Mouse (Mus musculus) forebrain, embryonic 10.5 days (tissue): Measurements from ENCODE around the gene 2810021J22Rik. TPM values are rescaled to one million over a fixed set of nuclear protein-coding genes. Genes with fewer than 3 reads are reported as not detected.
"Not testable (repeated sequence)": the region's sequence is repeated elsewhere in the genome, so short reads cannot be mapped to it uniquely, and the experiment has no call there.

Experiments
- DNase-seq: peaks from one replicate; pipeline ENCODE4 v3.0.0-alpha.2; 2017; ENCODE audit warnings: low spot score; ENCODE audit errors: extremely low spot score
- H3K27ac ChIP-seq: fragments of 300-500 bp; sonication (generic); 2 replicates; pipeline ENCODE4 v1.5.1; 2016; ENCODE audit warnings: mild to moderate bottlenecking
- H3K27me3 ChIP-seq: fragments of 300-500 bp; sonication (generic); 2 replicates; pipeline ENCODE4 v1.6.1; 2016; ENCODE audit warnings: mild to moderate bottlenecking; ENCODE audit not compliant: poor library complexity, severe bottlenecking
- H3K36me3 ChIP-seq: fragments of 300-500 bp; sonication (generic); replicated peaks from 2 replicates; pipeline ENCODE4 v1.6.1; 2016; ENCODE audit warnings: mild to moderate bottlenecking, moderate library complexity
- H3K4me1 ChIP-seq: fragments of 300-500 bp; sonication (generic); 2 replicates; pipeline ENCODE4 v1.6.1; 2016
- H3K4me3 ChIP-seq: fragments of 300-500 bp; sonication (generic); 2 replicates; pipeline ENCODE4 v1.5.1; 2016; ENCODE audit warnings: mild to moderate bottlenecking, moderate library complexity
- H3K9me3 ChIP-seq: fragments of 300-500 bp; sonication (generic); 2 replicates; pipeline ENCODE4 v1.6.1; 2016; ENCODE audit warnings: mild to moderate bottlenecking, moderate library complexity
- WGBS: fragments of 180-500 bp; shearing (Covaris S2); methylation state at CpG from one replicate; pipeline ENCODE4 v1.1.7; 2016; 5-methylcytosine and 5-hydroxymethylcytosine counted together
- polyA plus RNA-seq: library from polyadenylated mRNA; unstranded; fragments of >200 nt; fragmentation: Nextera tagmentation; extraction: Ambion mirVana; gene quantifications from 2 replicates; pipeline ENCODE4 v1.2.1, GENCODE M21; 2016

Gene 2810021J22Rik
- polyA plus RNA-seq, result 9.3 and 9.4 TPM in 2 replicates

DNA sequence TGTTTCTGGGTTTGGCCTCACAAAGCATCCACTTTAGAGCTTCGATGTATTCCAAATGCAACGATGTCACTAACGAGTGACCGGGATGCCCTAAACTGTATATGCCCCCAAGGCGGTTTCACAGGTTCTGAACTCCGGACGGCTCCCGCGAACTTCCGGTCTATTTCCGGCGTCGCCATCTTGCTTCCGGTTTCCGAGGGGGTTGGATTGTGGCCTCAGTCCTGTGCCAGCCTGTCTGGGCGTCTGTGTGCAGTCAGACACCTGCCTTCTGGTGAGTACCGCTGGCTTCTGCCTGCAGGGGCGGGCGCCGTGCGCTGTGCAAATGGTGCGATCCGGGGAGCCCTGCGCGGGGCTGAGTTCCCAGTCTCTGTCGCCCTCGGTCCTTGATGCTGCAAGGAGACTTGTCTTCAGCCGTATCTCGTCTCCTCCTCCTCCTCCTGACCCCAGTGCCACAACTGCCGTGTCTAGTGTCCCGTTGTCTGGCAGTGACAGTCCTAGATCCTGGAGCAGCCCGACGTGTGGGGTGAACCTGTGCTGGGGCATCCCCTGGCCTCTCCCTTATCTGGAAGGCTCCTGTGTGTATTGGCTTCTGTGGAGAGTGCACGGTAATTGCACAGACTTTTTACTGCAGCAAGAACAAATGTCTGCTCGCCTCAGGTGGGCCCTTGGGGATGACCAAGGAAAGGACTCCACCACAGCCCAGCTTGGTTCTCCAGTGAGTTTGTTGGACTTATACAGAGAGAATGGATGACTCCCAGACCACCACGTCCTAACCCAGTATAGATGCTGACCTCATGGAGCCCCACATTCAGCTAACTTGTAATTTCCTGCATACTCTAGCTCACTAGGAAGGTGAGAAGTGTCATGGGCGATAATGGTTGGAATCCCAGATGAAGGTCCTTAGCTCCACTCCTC, at the start of gene 2810021J22Rik:
2810021J22Rik (plus strand) TSS at position 178 of the 915 bp plus-strand sequence.
- Histone ChIP-seq H3K27ac (peak within 1 kb of the TSS; percentile 92), H3K27me3 (no peaks in the 10 kb centered on the region), H3K9me3 (no peaks in the 10 kb centered on the region), H3K4me1 (peaks cover 12% of the 10 kb centered on the region), H3K4me3 (peak within 1 kb of the TSS; percentile 79), H3K36me3 (peaks cover 26% of the 10 kb centered on the region)
- peak; percentile 82 for DNase-seq
- WGBS, result 3% methylated on average over 37 of the region's 37 CpGs

DNA sequence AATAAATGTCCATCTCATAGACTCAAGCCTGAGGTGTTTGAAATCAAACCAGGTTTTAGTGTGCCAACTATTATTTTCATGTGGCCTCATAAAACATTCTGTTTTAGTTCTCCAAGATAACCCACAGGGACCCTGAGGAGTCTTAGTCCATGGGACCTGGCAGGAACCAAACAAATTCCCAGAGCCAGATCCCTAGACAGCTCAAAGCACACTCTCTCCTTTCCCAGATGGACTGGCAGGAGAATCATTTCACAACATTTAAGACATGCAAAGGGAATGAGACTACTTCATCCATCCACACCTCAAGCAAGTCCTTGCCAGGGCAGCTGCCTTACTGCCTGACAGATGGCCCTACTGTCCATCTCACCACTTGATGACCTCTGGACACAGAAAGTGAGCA, 38.1 kb upstream of the 2810021J22Rik start, which contains the start of gene Olfr312:
Olfr312 (plus strand) TSS at position 301 of the 400 bp plus-strand sequence.
- not testable (repeated sequence) for H3K9me3 ChIP-seq, H3K27ac ChIP-seq, DNase-seq, H3K4me1 ChIP-seq, H3K36me3 ChIP-seq, H3K27me3 ChIP-seq, H3K4me3 ChIP-seq

DNA sequence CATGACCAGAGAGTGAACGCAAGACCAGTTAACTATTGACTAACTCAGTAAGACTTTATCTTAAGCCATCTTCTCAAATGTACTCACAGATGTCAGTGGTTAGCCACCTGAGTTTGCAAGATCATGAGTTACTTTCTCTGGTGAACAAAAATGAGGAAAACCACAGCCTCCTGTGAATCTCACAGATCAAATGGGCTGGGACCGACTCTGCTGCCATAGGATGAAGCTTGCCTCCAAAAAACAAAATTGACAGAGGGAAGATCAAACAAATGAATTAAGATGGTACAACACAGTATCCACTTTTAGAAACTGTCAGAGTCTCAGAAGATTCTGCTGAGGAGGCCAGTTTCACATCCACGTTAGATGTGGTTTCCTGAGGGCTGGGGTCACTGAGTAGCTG, 37.3 kb upstream of the 2810021J22Rik start:
- no peaks in the 10 kb centered on the region for H3K36me3 ChIP-seq
- no peak overlapping the region for H3K27ac ChIP-seq
- H3K9me3 ChIP-seq, result no peaks in the 10 kb centered on the region
- no peaks in the 10 kb centered on the region for H3K27me3 ChIP-seq
- WGBS, result 83% methylated on average over 3 of the region's 3 CpGs
- no peak for DNase-seq
- no peaks in the 10 kb centered on the region for H3K4me1 ChIP-seq
- H3K4me3 ChIP-seq, result no peak overlapping the region

DNA sequence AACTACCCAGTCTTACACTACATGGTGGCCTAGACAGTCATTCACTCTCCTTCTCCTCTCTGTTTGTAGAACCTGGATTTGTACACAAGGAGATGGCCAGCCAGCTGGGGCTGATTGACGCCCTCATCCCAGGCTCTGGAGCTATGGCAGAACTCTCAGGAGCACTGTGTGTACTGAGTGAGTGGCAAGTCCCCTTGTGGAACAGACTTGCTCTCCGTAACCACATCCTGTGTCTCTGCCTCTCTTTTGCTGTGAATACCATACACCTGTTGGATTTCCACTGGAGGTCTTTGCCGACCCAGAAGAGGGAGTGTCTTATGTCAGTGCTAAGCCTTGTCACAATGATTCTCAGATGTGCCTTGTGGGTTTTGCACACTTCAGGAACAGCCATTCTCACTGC, 34.5 kb upstream of the 2810021J22Rik start:
- 77% methylated on average over 3 of the region's 3 CpGs for WGBS
- not testable (repeated sequence) for H3K27ac ChIP-seq, DNase-seq

DNA sequence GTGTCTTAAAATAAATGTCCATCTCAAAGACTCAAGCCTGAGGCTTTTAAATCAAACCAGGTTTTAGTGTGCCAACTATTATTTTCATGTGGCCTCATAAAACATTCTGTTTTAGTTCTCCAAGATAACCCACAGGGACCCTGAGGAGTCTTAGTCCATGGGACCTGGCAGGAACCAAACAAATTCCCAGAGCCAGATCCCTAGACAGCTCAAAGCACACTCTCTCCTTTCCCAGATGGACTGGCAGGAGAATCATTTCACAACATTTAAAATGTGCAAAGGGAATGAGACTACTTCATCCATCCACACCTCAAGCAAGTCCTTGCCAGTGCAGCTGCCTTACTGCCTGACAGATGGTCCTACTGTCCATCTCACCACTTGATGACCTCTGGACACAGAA, 28.1 kb upstream of the 2810021J22Rik start, which contains the start of gene Olfr311:
Olfr311 (plus strand) TSS at position 301 of the 400 bp plus-strand sequence.
- H3K4me1 ChIP-seq, H3K27me3 ChIP-seq, H3K27ac ChIP-seq, DNase-seq, H3K36me3 ChIP-seq, H3K4me3 ChIP-seq, H3K9me3 ChIP-seq: not testable (repeated sequence)

More for the DNA sequence above, 34.5 kb upstream of the 2810021J22Rik start:
- not testable (repeated sequence) for H3K27me3 ChIP-seq, H3K9me3 ChIP-seq, H3K4me3 ChIP-seq, H3K4me1 ChIP-seq, H3K36me3 ChIP-seq

DNA sequence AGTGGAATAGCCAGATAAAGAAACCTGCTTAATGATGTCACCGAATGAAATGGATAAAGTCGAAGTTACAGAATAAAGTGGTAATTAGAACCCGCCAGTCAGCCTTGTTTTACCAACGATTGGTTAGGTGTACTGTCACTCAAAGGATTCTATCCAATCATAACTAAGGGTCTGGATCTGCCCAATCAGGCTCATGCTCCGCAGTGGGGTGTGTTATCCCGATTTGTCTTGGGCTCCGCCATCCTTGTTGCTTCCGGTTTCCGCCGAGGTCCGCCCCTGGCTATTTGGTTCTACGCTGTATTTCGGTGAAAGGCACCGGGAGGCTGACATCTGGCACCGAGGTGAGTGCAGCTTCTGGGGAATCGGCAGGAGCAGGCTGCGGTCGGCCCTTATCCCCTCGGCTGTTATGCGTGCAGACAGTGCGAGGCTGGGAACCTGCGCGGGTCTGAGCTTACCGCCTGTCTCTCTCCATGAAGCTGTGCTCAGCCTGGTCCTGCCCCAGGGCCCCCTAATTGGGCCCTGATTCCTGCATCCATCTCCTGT, 20.0 kb upstream of the 2810021J22Rik start, which contains the start of gene Gm12258:
Gm12258 (plus strand) TSS at position 240 of the 543 bp plus-strand sequence.
- Histone ChIP-seq H3K9me3 (no peaks in the 10 kb centered on the region), H3K4me1 (peaks cover 13% of the 10 kb centered on the region), H3K4me3 (peak within 1 kb of the TSS; percentile 87), H3K27ac (peak within 1 kb of the TSS; percentile 87), H3K36me3 (peaks cover 24% of the 10 kb centered on the region), H3K27me3 (no peaks in the 10 kb centered on the region)
- 0% methylated on average over 24 of the region's 24 CpGs for WGBS
- peak; percentile 87 for DNase-seq

DNA sequence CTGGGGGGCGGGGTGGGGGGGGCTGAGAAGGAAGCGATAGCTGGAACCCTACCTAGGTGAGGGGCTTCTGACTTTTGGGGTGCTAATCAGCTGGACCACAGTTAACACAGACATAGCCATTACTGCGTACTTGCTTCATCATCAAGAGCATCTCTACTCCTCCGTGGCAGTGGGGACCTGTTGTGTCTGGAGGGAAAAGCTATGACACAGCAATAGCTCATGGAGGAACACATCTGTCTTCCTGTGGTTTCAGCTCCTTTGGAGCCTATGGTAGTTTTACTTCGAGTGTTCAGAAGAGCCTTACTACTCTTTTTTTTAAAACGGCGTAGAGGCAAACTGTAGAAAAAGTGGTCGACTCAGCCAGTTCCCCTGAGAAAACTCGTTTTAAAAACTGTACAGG, 19.4 kb upstream of the 2810021J22Rik start:
- 50% methylated on average over 9 of the region's 9 CpGs for WGBS
- no peaks in the 10 kb centered on the region for H3K9me3 ChIP-seq
- no peak for DNase-seq
- H3K27ac ChIP-seq, result peak overlapping the region; percentile 87; the same call in 1 of the 2 replicates
- H3K4me3 ChIP-seq, result peak overlapping the region; percentile 87
- peaks cover 13% of the 10 kb centered on the region for H3K4me1 ChIP-seq
- no peaks in the 10 kb centered on the region for H3K27me3 ChIP-seq
- H3K36me3 ChIP-seq, result peaks cover 30% of the 10 kb centered on the region

DNA sequence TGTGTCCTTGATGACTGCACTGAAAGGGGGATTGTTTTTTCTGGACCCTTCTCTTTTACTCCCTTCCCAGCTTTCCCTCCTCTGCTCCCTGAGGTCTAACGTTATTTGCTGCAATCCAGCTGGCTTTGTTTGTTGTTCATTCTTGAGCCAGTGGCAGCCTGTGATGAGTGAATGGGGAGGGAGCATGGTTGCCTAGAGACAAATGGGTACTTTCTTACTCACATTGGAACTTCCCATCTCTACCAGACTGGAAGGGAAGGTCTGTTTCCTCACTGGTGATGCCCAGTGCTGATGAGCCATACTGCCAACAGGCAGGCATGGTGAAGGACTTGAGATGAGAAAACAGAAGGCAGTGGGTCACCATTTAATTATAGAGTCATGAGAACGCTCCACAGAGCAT, 17.3 kb upstream of the 2810021J22Rik start:
- Histone ChIP-seq H3K4me1 (peaks cover 13% of the 10 kb centered on the region), H3K36me3 (peaks cover 37% of the 10 kb centered on the region), H3K27ac (no peak overlapping the region), H3K9me3 (no peaks in the 10 kb centered on the region), H3K27me3 (no peaks in the 10 kb centered on the region), H3K4me3 (no peak overlapping the region)
- no peak for DNase-seq
- WGBS, result 74% methylated on average over 2 of the region's 2 CpGs

DNA sequence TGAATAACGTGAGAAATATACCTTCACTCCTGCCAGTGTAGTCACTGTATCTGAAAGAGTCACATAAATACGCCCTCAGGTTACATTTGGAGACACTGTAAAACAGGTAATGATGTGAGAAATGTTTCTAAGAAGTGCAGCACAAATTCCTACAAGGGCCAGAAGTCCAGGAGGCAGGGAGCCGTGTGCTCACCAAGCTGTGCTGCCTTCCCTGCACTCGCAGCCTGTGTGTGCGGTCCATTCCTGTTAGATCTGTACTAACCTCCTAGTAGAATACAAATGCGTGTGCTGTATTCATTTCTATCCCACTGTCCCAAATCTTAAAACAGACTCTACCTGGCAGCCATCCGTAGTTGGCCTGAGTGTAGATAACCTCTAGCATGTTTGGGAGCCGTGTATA, 6.3 kb upstream of the 2810021J22Rik start:
- Histone ChIP-seq H3K4me3 (no peak overlapping the region), H3K4me1 (no peaks in the 10 kb centered on the region), H3K9me3 (peaks cover 31% of the 10 kb centered on the region), H3K27ac (no peak overlapping the region), H3K36me3 (peaks cover 55% of the 10 kb centered on the region), H3K27me3 (no peaks in the 10 kb centered on the region)
- DNase-seq, result no peak
- WGBS, result 95% methylated on average over 8 of the region's 8 CpGs

DNA sequence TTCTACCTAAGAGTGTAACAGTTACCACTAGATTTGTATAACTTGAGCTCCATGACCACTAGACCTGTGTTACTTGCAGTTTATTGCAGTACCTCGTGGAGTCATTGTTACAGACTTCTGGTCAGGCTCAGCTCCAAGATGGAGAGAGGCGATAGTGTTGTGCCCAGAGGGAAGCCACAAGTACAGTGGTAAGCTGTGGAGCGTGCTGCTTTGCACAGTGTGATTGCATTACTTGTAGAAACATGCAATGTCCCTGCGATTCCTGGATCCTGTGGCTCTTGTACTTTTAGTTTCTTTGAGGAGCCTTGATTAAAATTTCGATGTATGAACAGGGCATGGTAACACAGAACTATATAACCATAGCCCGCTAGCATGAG, 926 bp downstream of the 2810021J22Rik start:
- Histone ChIP-seq H3K9me3 (no peaks in the 10 kb centered on the region), H3K4me1 (peaks cover 12% of the 10 kb centered on the region), H3K27ac (peak overlapping the region; percentile 92), H3K27me3 (no peaks in the 10 kb centered on the region), H3K4me3 (peak overlapping the region; percentile 79), H3K36me3 (peaks cover 26% of the 10 kb centered on the region)
- WGBS, result 88% methylated on average over 6 of the region's 6 CpGs
- no peak for DNase-seq

DNA sequence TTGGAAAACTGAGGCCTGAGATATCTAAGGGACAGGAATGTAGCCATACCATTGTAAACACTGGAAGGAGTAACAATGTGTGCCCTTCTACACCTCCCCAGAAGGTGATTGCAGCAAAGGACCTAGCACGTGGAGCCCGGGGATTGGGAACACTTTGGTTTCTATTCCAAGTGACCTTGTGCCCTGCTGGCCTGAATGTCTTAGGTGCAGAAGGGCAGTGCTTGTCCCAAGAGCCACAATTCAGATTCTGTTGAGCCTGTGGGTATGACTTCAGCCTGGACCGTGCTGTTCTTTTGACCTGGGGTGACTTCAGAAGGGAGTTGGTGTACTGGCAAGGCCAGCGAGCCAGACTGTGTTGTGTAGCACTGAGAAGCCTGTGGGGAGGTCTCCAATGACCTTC, 3.9 kb downstream of the 2810021J22Rik start:
- DNase-seq, result no peak
- Histone ChIP-seq H3K27ac (no peak overlapping the region), H3K4me3 (no peak overlapping the region), H3K36me3 (peaks cover 37% of the 10 kb centered on the region), H3K9me3 (no peaks in the 10 kb centered on the region), H3K27me3 (no peaks in the 10 kb centered on the region), H3K4me1 (peaks cover 12% of the 10 kb centered on the region)
- WGBS, result 88% methylated on average over 4 of the region's 4 CpGs

DNA sequence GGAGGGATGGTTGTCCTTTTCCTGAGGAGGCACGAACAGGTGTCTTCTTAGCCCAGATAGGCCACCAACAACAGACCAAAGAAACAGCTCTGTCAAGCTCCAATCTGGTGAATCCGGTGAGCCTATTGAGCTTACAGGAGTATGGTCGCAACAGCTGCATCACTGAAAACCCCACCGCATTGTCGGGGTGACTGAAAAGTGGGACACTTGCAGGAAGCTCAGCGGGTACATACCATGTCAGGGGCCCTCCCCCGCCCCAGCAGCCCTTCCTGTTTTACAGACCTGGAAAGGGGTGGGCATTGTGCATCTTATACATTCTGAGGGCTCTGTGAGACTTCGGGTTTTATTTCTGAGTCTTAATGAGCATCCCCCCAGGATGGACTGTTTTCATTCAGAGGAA, 16.7 kb downstream of the 2810021J22Rik start:
- no peaks in the 10 kb centered on the region for H3K4me1 ChIP-seq
- WGBS, result 90% methylated on average over 8 of the region's 8 CpGs
- no peak for DNase-seq
- H3K36me3 ChIP-seq, result peaks cover 53% of the 10 kb centered on the region
- H3K4me3 ChIP-seq, result no peak overlapping the region
- H3K27ac ChIP-seq, result no peak overlapping the region
- H3K27me3 ChIP-seq, result no peaks in the 10 kb centered on the region
- H3K9me3 ChIP-seq, result no peaks in the 10 kb centered on the region

DNA sequence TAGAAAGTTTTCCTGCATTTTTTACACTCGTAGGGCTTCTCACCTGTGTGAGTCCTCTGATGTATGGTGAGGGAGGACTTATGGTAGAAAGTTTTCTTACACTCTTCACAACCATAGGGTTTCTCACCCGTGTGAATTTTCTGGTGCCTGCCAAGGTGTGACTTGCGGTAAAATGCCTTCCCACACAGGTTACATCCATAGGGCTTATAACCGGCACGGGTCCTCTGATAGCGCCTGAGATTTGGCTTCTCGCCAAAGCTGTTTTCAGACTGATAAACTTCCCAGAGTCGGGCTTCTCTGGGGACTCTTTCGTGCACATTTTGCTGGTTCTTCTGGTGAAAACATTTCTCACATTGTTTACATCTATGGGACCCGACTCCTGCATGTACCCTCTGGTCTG, 23.5 kb downstream of the 2810021J22Rik start:
- Histone ChIP-seq H3K4me3 (no peak overlapping the region), H3K27me3 (no peaks in the 10 kb centered on the region), H3K9me3 (no peaks in the 10 kb centered on the region), H3K4me1 (no peaks in the 10 kb centered on the region), H3K36me3 (peaks cover 75% of the 10 kb centered on the region), H3K27ac (no peak overlapping the region)
- WGBS, result 96% methylated on average over 10 of the region's 10 CpGs
- no peak for DNase-seq
